Mouse (Mus musculus) stomach, embryonic 14.5 days (tissue): ENCODE data around the gene Fmo4. TPM values are rescaled to one million over a fixed set of nuclear protein-coding genes. Genes with fewer than 3 reads are reported as not detected.

Experiments used
- ATAC-seq: fragments of 200-750 bp; cut with Nextera tagmentation; 2 replicates; pipeline ENCODE4 v1.8.0; 2017; ENCODE audit warnings: low read depth, moderate TSS enrichment; ENCODE audit not compliant: insufficient number of reproducible peaks, insufficient read depth, low FRiP score
- H3K27ac ChIP-seq: fragments of 300-500 bp; sonication (generic); 2 replicates; pipeline ENCODE4 v1.5.1; 2014; ENCODE audit warnings: mild to moderate bottlenecking, low read length, moderate library complexity, mixed read lengths
- H3K27me3 ChIP-seq: fragments of 300-500 bp; sonication (generic); 2 replicates; pipeline ENCODE4 v1.6.1; 2014; ENCODE audit warnings: low read length, control low read depth, mixed read lengths; ENCODE audit not compliant: control insufficient read depth, insufficient read depth
- H3K36me3 ChIP-seq: fragments of 300-500 bp; sonication (generic); 2 replicates; pipeline ENCODE4 v1.6.1; 2014; ENCODE audit warnings: mild to moderate bottlenecking, control low read depth, low read length, moderate library complexity, mixed read lengths; ENCODE audit not compliant: control insufficient read depth, insufficient read depth
- H3K4me1 ChIP-seq: fragments of 300-500 bp; sonication (generic); 2 replicates; pipeline ENCODE4 v1.6.1; 2014; ENCODE audit warnings: low read length, control low read depth, mixed read lengths; ENCODE audit not compliant: control insufficient read depth, insufficient read depth
- H3K4me2 ChIP-seq: fragments of 300-500 bp; sonication (generic); replicated peaks from 2 replicates; pipeline ENCODE4 v1.6.1; 2014; ENCODE audit warnings: low read depth, low read length, control low read depth
- H3K4me3 ChIP-seq: fragments of 300-500 bp; sonication (generic); 2 replicates; pipeline ENCODE4 v1.5.1; 2014; ENCODE audit warnings: low read depth, low read length, control low read depth
- H3K9ac ChIP-seq: fragments of 300-500 bp; sonication (generic); replicated peaks from 2 replicates; pipeline ENCODE4 v1.6.1; 2014; ENCODE audit warnings: low read depth, mild to moderate bottlenecking, control low read depth, low read length, moderate library complexity, mixed read lengths
- H3K9me3 ChIP-seq: fragments of 300-500 bp; sonication (generic); 2 replicates; pipeline ENCODE4 v1.6.1; 2016; ENCODE audit warnings: low read depth, low read length, control low read depth; ENCODE audit not compliant: control insufficient read depth
- WGBS: fragments of 180-500 bp; shearing (Covaris S2); extraction: QIAGEN DNeasy Blood & Tissue Kit; methylation state at CpG from one replicate; pipeline ENCODE4 v1.1.7; 2014; 5-methylcytosine and 5-hydroxymethylcytosine counted together
- polyA plus RNA-seq: library from polyadenylated mRNA; unstranded; fragments of >200 nt; fragmentation: Nextera tagmentation; extraction: Ambion mirVana; gene quantifications from 2 replicates; pipeline ENCODE4 v1.2.1, GENCODE M21; 2014

Fmo4 gene
- polyA plus RNA-seq, 1 experiment from 2014 or later, result not detected

DNA sequence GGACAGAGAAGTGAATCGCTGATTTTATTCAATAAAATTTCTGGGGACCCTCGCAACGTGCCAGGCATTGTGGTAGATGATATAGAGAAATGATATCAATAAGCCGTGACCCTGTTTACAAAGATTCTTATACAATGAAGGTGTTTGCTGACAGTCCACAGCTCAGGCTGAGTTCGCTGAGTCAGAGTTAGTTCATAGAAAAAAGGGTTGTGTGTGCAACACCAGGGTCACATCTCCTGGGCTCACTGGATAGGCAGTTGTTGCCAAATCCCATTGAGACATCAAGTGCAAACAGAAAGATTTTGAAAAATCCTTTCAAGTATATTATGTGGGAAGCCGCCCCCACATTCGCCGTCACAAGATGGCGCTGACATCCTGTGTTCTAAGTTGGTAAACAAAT, 26.4 kb upstream of the Fmo4 start:
- Histone ChIP-seq H3K4me3 (no peak overlapping the region), H3K9ac (no peak overlapping the region), H3K4me2 (no peak overlapping the region), H3K27me3 (no peaks in the 10 kb centered on the region), H3K27ac (no peak overlapping the region), H3K9me3 (no peaks in the 10 kb centered on the region), H3K36me3 (no peaks in the 10 kb centered on the region), H3K4me1 (no peaks in the 10 kb centered on the region)
- WGBS, result 92% methylated on average over 9 of the region's 9 CpGs
- ATAC-seq, result no peak

GRCm38 (mm10) chr1:162838976-162839375, 25.2 kb upstream of the Fmo4 start:
- no peak overlapping the region for H3K4me2 ChIP-seq
- no peak overlapping the region for H3K9ac ChIP-seq
- H3K9me3 ChIP-seq, result no peaks in the 10 kb centered on the region
- no peaks in the 10 kb centered on the region for H3K36me3 ChIP-seq
- ATAC-seq, result no peak
- no peaks in the 10 kb centered on the region for H3K27me3 ChIP-seq
- WGBS, result 92% methylated on average over 6 of the region's 6 CpGs
- H3K27ac ChIP-seq, result no peak overlapping the region
- no peaks in the 10 kb centered on the region for H3K4me1 ChIP-seq
- H3K4me3 ChIP-seq, result no peak overlapping the region

GRCm38 (mm10) chr1:162834342-162834741, 20.6 kb upstream of the Fmo4 start:
- H3K27ac ChIP-seq, result no peak overlapping the region
- H3K9me3 ChIP-seq, result no peaks in the 10 kb centered on the region
- no peak overlapping the region for H3K4me3 ChIP-seq
- ATAC-seq, result no peak
- no peaks in the 10 kb centered on the region for H3K4me1 ChIP-seq
- WGBS, result 79% methylated on average over 5 of the region's 5 CpGs
- H3K9ac ChIP-seq, result no peak overlapping the region
- H3K36me3 ChIP-seq, result no peaks in the 10 kb centered on the region
- no peaks in the 10 kb centered on the region for H3K27me3 ChIP-seq
- H3K4me2 ChIP-seq, result no peak overlapping the region

GRCm38 (mm10) chr1:162832574-162832953, 18.8 kb upstream of the Fmo4 start:
- H3K9me3 ChIP-seq, result no peaks in the 10 kb centered on the region
- no peak overlapping the region for H3K4me2 ChIP-seq
- H3K4me1 ChIP-seq, result no peaks in the 10 kb centered on the region
- no peak overlapping the region for H3K9ac ChIP-seq
- no peak for ATAC-seq
- no peaks in the 10 kb centered on the region for H3K27me3 ChIP-seq
- WGBS, result 53% methylated on average over 5 of the region's 5 CpGs
- no peak overlapping the region for H3K27ac ChIP-seq
- no peak overlapping the region for H3K4me3 ChIP-seq
- no peaks in the 10 kb centered on the region for H3K36me3 ChIP-seq

DNA sequence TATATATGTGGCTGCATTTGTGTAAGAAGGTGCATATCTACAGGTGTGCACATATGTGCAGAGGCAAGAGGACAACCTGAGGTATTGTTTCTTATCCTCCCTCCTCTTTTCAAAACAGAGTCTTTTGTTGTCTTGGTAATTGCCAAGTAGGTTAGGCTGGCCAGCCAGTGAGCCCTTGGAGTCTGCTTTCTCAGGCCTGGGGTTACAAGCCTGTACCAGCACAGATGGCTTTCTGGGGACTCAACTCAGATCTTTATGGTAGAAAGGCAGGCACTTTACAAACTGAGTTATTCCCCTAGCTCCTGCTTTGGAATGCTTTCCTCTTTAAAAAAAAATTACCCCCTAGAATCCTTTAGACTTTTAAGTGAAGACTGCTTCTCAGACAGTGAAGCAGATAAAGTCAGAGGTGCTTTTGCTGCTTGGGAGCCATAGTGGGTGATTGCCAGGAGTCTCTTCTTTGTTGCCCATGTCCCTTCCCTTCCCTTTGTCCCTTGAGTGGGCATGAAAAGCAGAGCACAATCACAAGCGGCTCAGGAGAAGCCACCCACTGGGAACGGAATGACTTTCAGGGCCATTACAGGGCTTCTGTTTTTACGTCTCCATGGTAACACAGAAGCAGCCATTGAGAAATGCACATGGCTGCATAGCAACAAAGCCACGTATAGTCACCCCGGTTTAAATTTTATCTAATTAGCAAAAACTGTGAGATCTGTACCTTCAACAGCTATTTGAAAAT, 18.2 kb upstream of the Fmo4 start:
- Histone ChIP-seq H3K27ac (no peak overlapping the region), H3K9me3 (no peaks in the 10 kb centered on the region), H3K4me3 (no peak overlapping the region), H3K4me2 (no peak overlapping the region), H3K4me1 (no peaks in the 10 kb centered on the region), H3K36me3 (no peaks in the 10 kb centered on the region), H3K9ac (no peak overlapping the region), H3K27me3 (no peaks in the 10 kb centered on the region)
- ATAC-seq, result no peak
- WGBS, result 5% methylated on average over 5 of the region's 5 CpGs

DNA sequence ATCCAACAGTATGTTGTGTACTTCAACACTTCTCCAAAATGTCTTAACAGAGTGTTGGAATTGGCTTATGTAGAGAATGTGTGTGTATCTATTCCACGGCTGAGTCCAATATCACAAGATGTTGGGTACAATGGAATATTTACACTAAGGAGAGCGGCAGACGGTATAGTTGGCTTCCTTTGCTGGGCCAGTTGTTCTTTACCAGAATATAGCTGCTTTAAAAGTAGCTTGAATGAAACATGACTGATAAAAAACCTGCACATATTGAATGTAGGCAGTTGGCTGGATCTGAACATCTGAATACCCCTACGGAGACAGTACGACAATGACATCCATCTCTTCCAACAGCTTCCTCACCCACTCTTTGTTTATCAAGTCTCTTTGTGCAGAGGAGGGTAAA, 5.5 kb upstream of the Fmo4 start:
- ATAC-seq, result no peak
- H3K27ac ChIP-seq, result no peak overlapping the region
- H3K4me2 ChIP-seq, result no peak overlapping the region
- H3K9ac ChIP-seq, result no peak overlapping the region
- H3K9me3 ChIP-seq, result no peaks in the 10 kb centered on the region
- 86% methylated on average over 5 of the region's 5 CpGs for WGBS
- H3K4me3 ChIP-seq, result no peak overlapping the region
- no peaks in the 10 kb centered on the region for H3K27me3 ChIP-seq
- no peaks in the 10 kb centered on the region for H3K36me3 ChIP-seq
- H3K4me1 ChIP-seq, result no peaks in the 10 kb centered on the region

- no peaks in the 10 kb centered on the region for H3K27me3 ChIP-seq
- H3K9me3 ChIP-seq, result no peaks in the 10 kb centered on the region
- WGBS, result 69% methylated on average over 10 of the region's 10 CpGs
- no peak overlapping the region for H3K4me3 ChIP-seq
- no peaks in the 10 kb centered on the region for H3K36me3 ChIP-seq
- H3K4me2 ChIP-seq, result no peak overlapping the region
- no peak for ATAC-seq
- H3K27ac ChIP-seq, result no peak overlapping the region
- no peak overlapping the region for H3K9ac ChIP-seq
- H3K4me1 ChIP-seq, result no peaks in the 10 kb centered on the region
Measured at GRCm38 (mm10) chr1:162815381-162816127, 1.8 kb upstream of the Fmo4 start.

DNA sequence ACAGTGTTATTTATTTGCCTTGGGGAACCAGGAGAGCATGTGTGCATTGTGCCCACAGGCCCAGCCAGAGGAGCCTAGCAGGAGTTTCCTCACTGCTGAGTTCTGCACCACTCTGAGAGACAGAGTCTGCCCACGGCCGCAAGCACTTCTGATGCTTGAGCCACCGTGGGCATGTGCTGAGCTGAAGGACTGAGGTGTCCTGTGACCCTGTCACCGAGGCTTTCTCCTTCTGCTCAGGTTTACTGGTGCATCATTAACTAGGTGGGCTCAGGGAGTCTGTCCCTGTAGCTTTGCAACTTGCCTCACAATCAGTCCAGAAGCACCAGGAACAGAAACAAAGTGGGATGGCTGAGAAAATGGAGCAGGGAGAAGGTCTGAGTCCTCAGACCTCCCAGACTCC, 1.2 kb upstream of the Fmo4 start:
- no peaks in the 10 kb centered on the region for H3K4me1 ChIP-seq
- no peak overlapping the region for H3K4me3 ChIP-seq
- H3K36me3 ChIP-seq, result no peaks in the 10 kb centered on the region
- no peak overlapping the region for H3K4me2 ChIP-seq
- no peaks in the 10 kb centered on the region for H3K9me3 ChIP-seq
- no peak overlapping the region for H3K9ac ChIP-seq
- H3K27ac ChIP-seq, result no peak overlapping the region
- ATAC-seq, result no peak
- no peaks in the 10 kb centered on the region for H3K27me3 ChIP-seq
- 65% methylated on average over 4 of the region's 4 CpGs for WGBS
